Mouse (Mus musculus) frontal cortex, postnatal 36 days (tissue): ENCODE measurements at regions not wholly inside any gene's neighbourhood (a gene's known extent, or its start where the extent isn't known, plus 50 kb on each side); places are given as distances from the start of the nearest gene placed in this dataset.

ENCODE experiments used
- DNase-seq, 2 experiments: peaks; one replicate each; pipeline ENCODE4 v3.0.0; 2022; ENCODE audit warnings: low spot score in 2 of 2

DNA sequence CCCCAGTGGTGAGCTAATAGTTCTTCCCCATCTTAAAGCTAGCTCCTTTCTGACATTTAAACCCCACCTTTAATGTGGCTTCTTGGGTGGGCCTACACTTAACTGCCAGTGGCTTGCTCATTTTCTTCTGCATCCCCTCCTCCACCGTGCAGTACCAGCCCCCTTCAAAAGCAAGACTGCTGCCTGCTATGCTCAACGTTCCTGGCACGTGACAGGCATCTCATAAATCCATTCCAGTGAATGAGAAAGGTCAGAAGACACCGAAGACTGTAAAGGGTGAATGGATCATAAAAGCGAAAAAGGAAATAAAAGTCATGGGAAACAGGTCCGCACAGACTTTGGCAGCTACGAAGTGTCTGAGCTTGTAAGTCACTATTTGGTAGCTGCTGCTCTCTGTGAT is 212.8 kb upstream of the Prok2 start:
- DNase-seq, result no peak

DNA sequence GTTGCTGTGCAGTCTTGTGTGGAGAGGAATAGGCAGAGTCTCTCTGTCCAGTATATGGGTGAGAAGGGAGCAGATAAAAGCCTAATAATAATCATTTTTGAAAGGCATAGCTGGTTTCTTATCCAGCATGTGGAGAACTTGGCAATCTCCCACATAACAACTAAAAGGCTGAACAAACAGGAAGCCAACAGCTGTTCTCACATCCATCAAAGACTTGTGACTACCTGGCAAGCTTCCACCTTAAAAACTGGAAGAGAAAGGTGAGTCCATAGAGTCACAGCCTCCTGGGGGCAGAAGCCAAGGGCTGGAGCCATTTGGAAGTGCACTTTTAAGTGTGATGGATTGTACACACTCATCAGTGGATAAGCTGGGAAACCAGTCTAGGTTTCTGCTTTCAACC is 210.5 kb upstream of the Prok2 start:
- no peak for DNase-seq

DNA sequence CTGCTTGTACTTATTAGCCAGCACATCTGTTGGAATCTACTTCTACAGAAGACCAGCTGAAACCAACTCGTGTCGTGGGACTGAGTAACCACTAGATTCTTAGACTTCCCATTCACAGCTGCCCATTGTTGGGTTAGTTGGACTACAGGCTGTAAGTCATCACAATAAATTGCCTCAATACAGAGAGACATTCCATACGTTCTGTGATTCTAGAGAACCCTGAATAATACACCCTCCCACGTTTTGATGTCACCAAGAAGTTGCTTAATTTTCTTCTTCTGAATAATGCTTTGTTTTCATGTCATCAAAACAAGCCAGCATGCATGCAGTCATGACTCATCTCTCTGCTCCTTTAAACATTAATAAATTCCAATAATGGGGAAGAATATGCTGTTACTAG is 209.2 kb upstream of the Prok2 start:
- DNase-seq, result no peak

DNA sequence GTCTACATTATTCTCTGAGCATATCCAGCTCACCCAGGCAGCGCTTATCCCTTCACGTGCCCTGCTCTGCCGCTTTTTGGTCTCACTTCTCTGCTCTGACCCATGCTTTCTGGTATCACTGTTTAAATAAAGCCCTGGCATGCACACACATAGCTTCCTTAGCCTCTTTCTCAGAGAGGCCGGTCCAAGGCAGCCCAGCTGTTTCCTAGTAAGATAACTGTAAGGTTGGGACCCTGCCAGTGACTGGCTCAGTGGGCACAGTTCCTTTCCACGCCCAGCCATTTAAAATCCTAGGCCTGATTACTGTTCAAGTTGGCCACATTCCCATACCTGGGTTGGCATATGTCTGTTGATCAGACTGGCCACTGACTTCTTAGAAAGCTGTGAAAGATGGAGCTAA is 208.2 kb upstream of the Prok2 start:
- DNase-seq, result no peak

DNA sequence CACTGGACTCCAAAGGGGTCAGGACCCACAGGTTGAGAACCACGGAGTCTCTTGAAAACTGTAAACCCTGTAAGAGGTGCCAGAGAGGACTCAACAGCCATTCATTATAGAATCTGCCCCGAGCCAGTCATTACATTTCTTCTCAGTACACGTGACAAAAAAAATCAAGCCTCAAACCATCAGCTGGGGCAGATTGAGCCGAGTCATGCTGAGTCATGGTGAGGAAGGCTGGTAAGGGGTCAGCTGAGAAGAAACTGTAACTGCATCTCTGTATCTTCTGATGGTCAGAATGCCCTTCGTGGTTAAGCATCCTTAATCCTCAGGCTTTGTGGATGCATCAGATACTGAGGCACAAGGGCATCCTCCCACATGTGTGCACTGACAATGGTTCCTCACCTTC is 207.2 kb upstream of the Prok2 start:
- DNase-seq, result no peak

DNA sequence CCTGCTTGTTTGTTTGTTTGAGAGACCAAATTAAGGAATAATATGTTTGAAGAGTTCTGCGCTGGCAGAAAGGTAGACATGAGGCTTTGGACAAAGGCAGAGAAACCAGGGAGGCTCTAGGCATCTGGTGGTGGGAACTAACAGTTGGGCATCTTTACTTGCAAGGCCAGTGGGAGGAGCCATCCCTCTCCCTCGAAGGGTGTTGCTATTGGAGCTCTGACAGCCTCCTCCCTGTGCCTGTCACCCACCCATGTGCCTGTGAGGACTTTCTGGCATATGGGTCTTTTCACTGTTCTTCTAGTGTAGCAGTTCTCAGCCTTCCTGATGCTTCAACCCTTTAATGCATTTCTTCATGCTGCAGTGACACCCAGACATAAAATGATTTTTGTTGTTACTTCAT is 206.7 kb upstream of the Prok2 start:
- peak in 1 of 2 experiments; percentile 9 for DNase-seq

DNA sequence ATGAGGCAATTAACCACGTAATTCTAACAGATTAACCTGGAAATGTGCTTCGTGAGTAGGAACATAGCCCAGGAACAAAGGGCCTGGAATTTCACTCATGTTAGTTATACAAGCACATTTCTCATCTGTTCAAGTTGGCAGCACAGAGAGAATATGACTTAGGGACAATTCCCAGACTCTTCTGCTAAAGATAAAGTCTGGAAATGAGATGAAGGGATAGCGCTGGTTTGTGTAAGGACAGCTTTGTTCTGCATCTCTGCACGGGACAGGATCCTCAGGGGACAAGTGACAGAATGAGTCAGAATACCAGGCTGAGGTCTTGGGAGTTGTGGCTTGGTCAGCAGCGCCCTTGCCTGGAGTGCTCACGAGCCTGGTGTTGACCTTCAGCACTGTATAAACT is 206.2 kb upstream of the Prok2 start:
- no peak for DNase-seq

DNA sequence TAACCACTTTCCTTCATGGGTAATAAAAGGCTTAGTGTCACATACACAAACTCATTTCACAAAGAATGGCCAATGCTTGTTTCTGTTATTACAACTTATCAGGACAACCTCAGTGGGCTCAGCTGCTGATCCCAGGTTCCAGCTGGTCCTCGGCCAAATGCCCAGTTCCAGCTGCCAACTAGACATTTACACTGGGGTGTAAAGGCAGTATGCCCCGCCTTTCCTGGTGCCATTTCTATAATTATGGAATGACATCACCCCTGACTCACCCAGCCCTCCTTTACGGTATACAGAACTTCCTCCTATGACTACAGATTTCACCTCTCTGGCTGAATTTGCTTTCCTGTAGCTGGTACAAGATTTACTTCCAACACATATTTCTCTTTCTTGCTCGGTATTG is 205.4 kb upstream of the Prok2 start:
- no peak for DNase-seq

DNA sequence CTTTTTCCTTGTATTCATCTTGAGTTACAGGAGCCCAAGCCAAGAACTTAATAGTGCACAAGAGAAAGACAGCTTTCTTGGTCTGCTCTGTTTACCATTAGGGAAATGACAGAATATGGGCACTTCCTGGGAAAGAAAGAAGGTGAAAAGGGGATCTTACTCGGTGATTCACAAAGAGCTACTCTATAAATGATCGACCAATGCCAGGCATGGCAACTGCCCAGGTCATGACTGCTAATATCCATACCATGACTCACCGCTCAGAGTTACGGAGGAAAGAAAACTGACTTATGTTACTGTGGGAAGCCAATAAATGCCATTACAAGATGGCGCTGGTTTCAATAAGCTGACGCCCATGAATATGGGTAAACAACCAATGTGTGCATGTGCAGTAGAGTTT is 204.1 kb upstream of the Prok2 start:
- no peak for DNase-seq

DNA sequence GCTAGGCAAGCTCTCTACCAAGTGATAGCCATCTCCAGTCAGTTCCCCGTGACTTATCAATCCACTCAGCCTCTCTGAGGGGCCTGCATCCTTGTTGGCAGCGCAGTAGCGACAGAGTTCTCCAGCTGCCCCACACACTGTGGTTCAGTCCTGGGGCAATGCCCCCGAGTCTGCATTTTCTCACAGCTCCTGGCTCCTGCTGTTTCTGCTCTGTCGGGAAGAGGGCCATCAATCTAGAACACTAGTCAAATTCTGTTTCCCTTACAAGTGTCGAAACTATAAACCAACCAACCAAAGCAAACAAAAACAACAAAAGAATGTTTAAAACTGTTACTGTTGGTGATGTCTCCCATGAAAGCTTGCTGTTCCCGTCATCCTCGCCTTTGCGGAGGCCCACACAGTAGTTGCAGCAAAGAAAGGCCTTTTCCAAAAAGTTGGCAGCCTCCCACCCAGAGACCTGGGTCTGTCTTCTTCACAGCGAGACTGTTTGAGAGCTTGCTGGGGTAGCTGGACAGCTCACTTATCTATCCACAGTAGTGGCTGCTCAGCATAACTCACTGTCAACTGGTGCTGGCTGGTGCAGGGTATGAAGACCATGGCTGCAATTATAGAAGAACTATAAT is 201.9 kb upstream of the Prok2 start:
- DNase-seq, result no peak

DNA sequence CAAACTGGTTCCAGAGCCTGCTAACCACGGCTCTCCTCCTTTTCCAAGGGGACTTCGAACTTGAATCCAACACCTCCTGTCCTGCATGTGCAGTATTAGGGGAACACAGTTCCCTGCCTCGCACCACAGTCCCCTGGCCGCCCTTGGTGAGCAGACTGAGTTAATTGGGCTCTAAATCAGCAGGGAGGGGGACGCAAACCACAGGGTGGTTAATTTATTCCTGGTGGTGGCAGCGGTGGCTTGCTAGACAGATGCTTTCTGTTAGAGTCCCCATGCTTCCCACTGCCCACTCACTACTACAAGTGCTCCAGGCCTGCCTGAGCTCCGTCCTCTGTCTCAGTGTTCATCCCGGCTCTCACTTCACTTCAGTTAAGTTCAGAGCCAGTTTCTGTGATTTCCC is 198.0 kb upstream of the Prok2 start:
- DNase-seq, result no peak

DNA sequence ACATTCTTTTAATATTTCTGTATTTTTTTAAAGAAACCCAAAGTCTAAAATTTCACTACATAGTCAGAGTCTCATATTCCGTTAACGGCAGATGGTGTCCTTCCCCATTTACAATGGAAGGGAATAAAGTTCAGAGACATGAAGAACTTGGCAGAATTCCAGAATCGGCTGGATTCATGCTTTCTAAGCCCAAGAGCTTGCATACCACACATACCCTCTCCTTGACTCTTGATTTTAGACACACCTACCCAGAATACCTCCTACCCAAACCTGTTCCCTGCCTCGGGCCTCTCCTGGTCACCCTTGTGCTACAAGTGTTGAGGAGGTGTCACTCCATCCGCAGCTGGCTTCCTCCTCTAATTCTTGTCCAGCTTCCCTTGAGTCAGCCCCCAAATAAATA is 195.8 kb upstream of the Prok2 start:
- no peak for DNase-seq

DNA sequence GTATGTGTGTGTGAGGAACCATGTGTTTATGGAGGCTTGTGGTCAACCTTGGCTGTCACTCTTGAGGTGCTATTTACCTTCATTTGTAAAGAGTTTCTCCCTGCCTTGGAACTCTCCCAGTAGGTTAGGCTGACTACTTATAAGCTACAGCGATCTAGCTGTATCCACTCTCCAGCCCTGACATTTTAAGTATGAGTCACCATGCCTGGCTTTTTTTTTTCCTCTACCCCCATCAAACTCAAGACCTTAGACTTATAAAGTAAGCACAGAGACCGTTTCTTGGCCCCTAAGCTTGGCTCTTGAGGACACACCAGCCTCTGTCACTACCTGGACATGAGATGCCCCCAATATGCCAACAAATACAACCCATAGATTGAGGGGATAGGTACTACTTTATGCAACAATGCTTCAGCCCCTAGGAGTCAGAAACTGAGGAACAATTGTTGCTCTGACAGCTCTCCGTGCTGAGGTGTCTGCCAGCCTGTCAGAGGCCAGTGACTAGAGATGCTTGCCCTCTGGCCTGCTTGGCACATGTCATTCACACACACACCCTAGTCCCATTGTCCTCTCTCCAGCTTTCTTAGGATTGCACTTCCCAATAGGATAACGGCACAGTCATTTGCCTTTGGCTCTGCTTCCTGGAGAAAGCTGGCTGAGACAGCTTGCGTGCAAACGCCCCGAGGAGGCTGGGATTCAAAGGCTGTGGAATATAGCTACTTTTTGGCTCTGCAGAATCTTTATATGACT is 193.8 kb upstream of the Prok2 start:
- no peak for DNase-seq

DNA sequence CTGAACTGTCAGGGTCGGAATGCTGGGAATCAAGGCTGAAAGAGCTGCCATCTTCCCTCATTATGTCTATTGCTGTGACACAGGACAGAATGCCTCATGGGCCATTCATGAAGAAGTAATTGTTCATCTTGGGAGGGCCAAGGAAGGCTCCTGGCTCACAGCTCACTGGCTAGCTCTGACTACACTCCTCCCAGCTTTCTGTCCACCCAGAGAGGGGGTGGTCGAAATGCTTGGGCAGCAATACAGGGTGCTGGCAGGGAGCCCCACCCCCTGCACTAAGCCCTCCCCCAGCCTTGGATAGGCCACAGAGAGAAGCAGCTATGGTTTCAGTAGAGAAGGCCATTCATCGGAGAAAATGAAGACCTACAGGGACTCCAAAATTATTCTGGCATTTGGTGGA is 192.2 kb upstream of the Prok2 start:
- DNase-seq, result no peak

DNA sequence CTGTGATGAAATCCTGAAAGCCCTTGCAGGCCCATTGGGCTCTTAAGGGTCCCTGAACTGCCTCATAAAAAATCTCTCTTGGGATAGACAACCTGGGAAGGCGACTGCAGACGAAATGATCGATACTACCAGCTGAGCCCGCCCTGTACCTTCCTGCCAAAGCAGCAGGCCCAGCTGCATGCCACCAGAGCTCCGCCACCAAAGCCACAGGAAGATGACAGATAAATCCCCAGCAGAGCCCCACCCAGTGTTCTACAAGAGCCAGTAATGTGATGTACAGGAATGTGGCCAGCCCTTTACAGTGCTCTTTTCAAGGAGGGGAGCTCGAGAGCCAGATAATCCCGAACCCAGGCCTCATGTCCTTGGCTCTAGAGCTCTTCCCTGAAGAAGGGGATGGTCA is 183.7 kb upstream of the Prok2 start:
- DNase-seq, result no peak

DNA sequence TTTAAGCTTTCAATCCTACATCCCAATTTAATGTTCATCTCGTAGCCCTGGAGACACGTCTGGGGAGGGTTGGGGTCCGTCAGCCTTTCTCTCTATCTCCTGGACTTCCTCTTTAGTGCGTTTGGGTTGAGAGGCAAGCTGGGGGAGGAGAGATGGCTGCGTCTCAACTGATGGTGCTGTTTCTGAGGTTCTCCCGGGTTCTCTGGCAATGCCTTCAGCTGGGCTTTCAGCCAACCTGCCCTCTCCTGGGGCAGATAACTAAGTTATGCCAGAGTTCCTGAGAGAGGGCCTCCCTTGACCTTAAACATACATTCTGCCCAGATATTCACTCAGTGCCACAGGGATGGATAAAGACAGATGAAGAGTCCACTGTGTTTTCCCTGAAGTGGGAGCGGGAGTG is 183.3 kb upstream of the Prok2 start:
- no peak for DNase-seq

DNA sequence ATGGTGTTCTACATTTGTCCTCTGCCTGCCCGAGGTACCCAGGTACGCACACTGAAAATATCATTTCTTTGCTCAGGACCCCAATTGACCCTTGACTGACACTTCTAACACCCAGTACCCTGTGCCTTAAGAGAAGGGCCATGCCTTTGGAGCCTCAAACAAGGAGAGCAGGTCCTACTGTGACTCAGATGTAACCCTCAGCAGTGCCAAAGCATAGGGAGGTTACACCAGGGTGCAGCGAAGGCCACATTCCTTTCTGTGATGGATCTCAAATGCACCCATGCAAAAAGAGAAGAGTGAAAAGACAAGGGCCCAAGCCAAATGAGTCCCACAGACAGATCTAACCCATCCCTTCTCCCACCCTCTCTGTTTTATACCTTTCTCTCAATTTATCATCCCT is 181.9 kb upstream of the Prok2 start:
- no peak for DNase-seq

DNA sequence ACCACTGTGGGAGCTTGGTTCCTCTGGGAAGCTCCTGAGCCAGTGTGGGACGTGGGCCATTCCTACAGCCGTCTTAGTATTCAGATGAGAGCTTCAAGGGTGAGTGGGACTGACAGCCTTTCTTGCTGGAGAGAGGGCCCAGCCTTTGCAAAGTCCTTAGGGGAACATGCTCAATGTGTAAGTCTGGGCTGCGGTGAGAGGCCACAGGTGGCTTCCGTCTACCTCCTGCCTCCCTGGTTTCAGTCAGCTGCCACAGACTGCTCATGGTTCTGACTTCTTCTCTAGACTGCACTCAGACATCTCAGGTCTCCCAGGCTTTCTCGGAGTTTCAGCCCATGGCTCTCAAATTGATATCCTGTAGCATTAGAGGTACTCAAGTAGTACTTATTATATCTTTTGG is 179.0 kb upstream of the Prok2 start:
- no peak for DNase-seq

DNA sequence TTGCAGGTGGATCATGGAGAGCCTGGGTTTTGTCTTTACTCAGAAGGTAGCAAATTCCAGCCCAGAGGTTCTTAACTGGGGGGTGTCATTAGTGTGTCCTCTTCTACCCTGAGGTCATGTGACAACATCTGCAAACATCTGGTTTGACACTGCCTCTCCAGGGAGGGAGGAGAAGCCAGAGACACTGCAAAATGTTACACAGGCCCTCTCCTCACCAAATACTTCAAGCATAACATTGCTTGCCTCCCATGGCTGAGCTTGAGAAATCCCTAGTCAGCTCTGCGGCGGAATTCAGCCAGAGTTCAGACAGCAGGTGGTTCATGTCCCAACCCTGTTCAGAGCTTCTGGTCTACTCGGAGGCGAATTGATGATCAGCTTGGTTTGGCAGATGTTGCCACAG is 178.4 kb upstream of the Prok2 start:
- no peak for DNase-seq

DNA sequence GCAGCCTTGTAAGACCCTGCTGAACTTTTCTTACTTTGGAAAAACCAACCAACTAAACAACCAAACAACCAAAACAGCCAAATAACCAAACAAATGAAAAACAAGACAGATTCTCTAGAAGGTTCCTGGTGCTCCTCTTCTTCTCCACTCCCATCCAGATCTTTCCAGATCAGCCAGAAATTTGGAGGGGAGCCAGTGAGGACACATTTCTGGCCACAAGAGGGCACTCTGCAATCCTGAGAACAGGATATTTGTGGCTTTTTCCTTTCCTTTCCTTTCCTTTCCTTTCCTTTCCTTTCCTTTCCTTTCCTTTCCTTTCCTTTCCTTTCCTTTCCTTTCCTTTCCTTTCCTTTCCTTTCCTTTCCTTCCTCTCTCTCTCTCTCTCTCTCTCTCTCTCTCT is 177.9 kb upstream of the Prok2 start:
- DNase-seq, result peak; percentile 66 to 86

DNA sequence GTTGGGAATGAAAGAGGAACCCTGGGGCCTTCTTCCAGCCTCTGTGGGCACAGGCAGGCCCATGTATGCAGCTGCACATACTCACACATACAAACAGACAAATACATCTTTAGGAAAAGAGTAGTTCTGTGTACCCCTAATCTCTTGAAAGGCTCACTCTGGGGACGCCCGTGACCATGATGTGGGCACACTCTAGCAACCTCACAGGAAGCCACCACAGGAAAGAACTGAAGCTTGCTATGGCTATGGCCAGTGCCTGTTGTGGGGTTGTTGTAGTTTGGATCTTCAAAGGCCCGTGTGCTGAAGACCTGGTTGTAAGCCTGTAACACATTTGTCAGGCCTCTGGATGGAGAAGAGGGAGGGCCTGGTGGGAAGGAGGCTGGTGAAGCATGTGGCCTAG is 175.4 kb upstream of the Prok2 start:
- DNase-seq, result no peak

DNA sequence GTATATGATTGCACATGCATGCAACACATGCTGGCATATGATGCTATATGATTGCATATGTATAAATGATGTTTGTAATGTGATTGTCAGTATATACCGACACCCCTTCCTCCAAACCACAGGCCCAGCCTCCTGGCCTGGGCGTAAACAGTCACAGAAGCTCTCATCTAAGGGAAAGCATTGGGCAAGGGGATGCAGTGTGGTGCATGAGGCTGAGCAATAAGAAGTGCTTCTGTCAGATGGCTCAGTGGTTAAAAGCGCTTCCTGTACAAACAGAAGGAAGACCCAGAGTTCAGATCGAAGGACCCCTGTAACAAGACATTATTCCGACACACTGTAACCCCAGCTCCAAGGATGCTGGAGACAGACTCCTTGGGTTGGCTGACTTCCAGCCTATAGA is 175.0 kb upstream of the Prok2 start:
- no peak for DNase-seq

DNA sequence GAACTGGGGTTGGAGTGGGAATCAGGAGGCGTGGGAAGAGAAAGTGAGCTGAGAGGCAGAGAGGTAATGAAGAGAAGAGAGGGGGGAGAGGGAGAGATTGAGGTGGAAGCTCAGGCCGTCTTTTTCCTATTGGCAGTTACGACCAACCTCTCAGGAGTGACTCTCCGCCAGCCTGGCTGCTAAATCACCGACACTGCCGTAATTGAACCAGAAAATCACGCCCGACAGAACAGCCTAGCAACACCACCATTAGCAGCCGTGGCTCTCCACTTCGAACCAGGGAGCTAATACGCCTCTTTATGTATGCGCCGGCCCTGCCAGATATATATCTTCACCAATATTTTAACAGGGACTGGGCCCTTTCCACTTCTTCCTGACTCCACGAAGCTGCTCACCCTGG is 173.5 kb upstream of the Prok2 start:
- DNase-seq, result no peak

DNA sequence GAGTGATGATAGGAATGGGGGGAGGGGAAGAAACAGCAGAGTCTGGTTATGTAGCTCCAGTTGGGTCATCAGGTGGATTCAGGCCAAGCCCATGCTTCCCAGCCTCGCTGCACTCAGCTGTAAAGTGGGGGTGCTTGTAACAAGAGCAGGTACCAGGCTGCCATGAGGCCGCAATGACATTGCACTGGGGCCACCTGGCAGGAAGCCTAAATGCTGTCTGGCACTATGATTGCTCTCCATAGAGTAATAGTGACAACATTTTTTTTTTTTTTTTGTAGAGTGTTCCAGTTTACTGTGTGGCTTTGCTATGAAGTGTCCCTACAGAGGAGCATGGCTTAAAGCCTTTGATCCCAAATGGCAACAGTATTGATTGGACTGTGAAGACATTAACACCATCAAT is 171.9 kb upstream of the Prok2 start:
- DNase-seq, result no peak
